8 mouse cellular contexts compared by ENCODE assay signal in the genomic region with DNA sequence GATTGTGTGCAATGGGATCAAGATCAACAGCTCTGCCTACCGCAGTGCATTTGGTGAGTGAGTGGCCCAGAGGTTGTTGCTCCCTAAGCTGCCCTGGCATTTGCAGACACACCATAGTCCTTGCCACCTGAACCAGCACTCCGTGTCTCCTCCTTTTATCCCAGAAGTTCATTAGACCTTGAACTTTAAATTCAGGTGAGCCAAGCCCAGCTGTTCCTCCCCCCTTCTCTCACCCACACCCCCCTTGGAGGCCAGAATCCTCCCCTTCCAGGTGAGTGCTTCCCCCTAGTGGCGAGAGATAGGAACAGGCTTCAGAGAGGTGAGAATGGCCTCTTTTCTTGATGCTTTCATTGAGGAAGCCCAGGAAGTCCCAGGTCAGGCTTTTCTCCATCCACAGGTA. TPM values are rescaled to one million over a fixed set of nuclear protein-coding genes. Genes with fewer than 3 reads are reported as not detected.
DNase-seq lines count a peak whose midpoint lies in the region; ATAC-seq and TF ChIP-seq lines count a peak whose summit lies in the region.

No protein-coding gene starts in this region.

- TF ChIP-seq CTCF in liver, adult 2 months (IDR thresholded peaks at IDR 0.05; ENCODE audit: low read depth, low read length), result peak; percentile 89

- TF ChIP-seq POLR2A in liver, adult 2 months (IDR thresholded peaks at IDR 0.05; ENCODE audit: extremely low read depth, insufficient read depth, low read length), result no peak

- H3K4me2 ChIP-seq in liver, embryonic 11.5 days, result no peak overlapping the region
- no peak overlapping the region for H3K4me2 ChIP-seq in limb, embryonic 11.5 days (ENCODE audit: low read depth, severe bottlenecking)

- no peaks in the 10 kb centered on the region for H3K9me3 ChIP-seq in liver, embryonic 11.5 days (ENCODE audit: control insufficient read depth, low read length)
- H3K9me3 ChIP-seq in limb, embryonic 11.5 days (ENCODE audit: control insufficient read depth, low read length), result no peaks in the 10 kb centered on the region

- no peaks in the 10 kb centered on the region for H3K4me1 ChIP-seq in liver, adult 2 months (ENCODE audit: control insufficient read depth, insufficient read depth, low read length)
- H3K4me1 ChIP-seq in liver, embryonic 11.5 days (replicated peaks; ENCODE audit: control insufficient read depth, insufficient read depth, low read length), result no peaks in the 10 kb centered on the region
- H3K4me1 ChIP-seq in limb, embryonic 11.5 days (ENCODE audit: control insufficient read depth, insufficient read depth, low read length), result no peaks in the 10 kb centered on the region

- H3K27me3 ChIP-seq in liver, adult 2 months (ENCODE audit: control insufficient read depth, insufficient read depth, low read length), result no peaks in the 10 kb centered on the region
- no peaks in the 10 kb centered on the region for H3K27me3 ChIP-seq in liver, embryonic 11.5 days (replicated peaks; ENCODE audit: control insufficient read depth, insufficient read depth, low read length)
- no peaks in the 10 kb centered on the region for H3K27me3 ChIP-seq in limb, embryonic 11.5 days (ENCODE audit: control insufficient read depth, insufficient read depth, low read length)

- H3K4me3 ChIP-seq in liver, adult 2 months (ENCODE audit: insufficient read depth, low read depth, low read length), result no peak overlapping the region
- H3K4me3 ChIP-seq in liver, embryonic 11.5 days (ENCODE audit: low read depth, low read length), result no peak overlapping the region
- H3K4me3 ChIP-seq in limb, embryonic 11.5 days (ENCODE audit: low read depth, low read length), result no peak overlapping the region

- H3K9ac ChIP-seq in liver, adult 2 months (ENCODE audit: low read depth, low read length), result no peak overlapping the region
- no peak overlapping the region for H3K9ac ChIP-seq in liver, embryonic 11.5 days (ENCODE audit: low read depth, low read length)
- no peak overlapping the region for H3K9ac ChIP-seq in limb, embryonic 11.5 days (ENCODE audit: low read length)

- peak; percentile 51 for DNase-seq in CD4-positive, CD25-positive, alpha-beta regulatory T cell, adult 2 months (ENCODE audit: low read depth, low spot score)
- peak; percentile 93 for DNase-seq in liver, adult 2 months (ENCODE audit: extremely low read depth, low read depth, low spot score)
- DNase-seq in liver, embryonic 11.5 days (ENCODE audit: low spot score), result no peak
- DNase-seq in embryo, embryonic 11 days, result peak; percentile 60
- peak; percentile 42 for DNase-seq in limb, embryonic 11.5 days (ENCODE audit: low spot score)
- no peak for DNase-seq in layer of hippocampus, adult 18-20 months (ENCODE audit: low spot score in 2 of 2)
- no peak for DNase-seq in left cerebral cortex, adult 8-10 months (ENCODE audit: low spot score in 2 of 2)

- H3K27ac ChIP-seq in liver, adult 2 months (replicated peaks; ENCODE audit: insufficient read depth, low read depth, low read length), result no peak overlapping the region
- no peak overlapping the region for H3K27ac ChIP-seq in liver, embryonic 11.5 days (ENCODE audit: low read depth, low read length)
- no peak overlapping the region for H3K27ac ChIP-seq in limb, embryonic 11.5 days (replicated peaks; ENCODE audit: low read depth, low read length)

- WGBS in liver, adult 2 months, result 13% methylated on average over 3 of the region's 3 CpGs
- WGBS in liver, embryonic 11.5 days, result 43% methylated on average over 3 of the region's 3 CpGs
- WGBS in limb, embryonic 11.5 days, result 43% methylated on average over 3 of the region's 3 CpGs

- ATAC-seq in CD4-positive, CD25-positive, alpha-beta regulatory T cell, adult 4 months, result no peak
- ATAC-seq in liver, embryonic 11.5 days (replicated peaks; ENCODE audit: low FRiP score), result no peak
- no peak for ATAC-seq in limb, embryonic 11.5 days (ENCODE audit: insufficient number of reproducible peaks, low FRiP score, low TSS enrichment, low read depth)

- H3K36me3 ChIP-seq in liver, adult 2 months (ENCODE audit: control insufficient read depth, insufficient read depth, low read length), result peaks cover 7% of the 10 kb centered on the region; the same call in 1 of the 2 replicates
- 0 out of 2 replicates have a peak, but pooled peaks cover 2% of the 10 kb centered on the region for H3K36me3 ChIP-seq in liver, embryonic 11.5 days (ENCODE audit: control insufficient read depth, insufficient read depth, low read length)
- peaks cover 2% of the 10 kb centered on the region; the same call in 1 of the 2 replicates for H3K36me3 ChIP-seq in limb, embryonic 11.5 days (ENCODE audit: control insufficient read depth, insufficient read depth, low read length)

- no peaks in the 10 kb centered on the region for H3K79me2 ChIP-seq in liver, adult 2 months (ENCODE audit: control insufficient read depth, insufficient read depth, low read length)

RNA-seq across cellular contexts. Expression of gene Aifm2, which starts 19.3 kb away (rescaled TPM):
- 1 to 10 TPM; 1.9 to 5.0 TPM for polyA plus RNA-seq in CD4-positive, CD25-positive, alpha-beta regulatory T cell, adult 4 months (2017; shearing (Covaris generic))
- 19.8 and 22.4 TPM in 2 replicates for total RNA-seq in liver, adult 2 months (2014; rRNA removed)
- 19.3 and 23.2 TPM in 2 replicates for polyA plus RNA-seq in liver, adult 2 months (2012; rRNA removed)
- polyA plus RNA-seq in liver, embryonic 11.5 days (2014; fragmentation: Nextera tagmentation; extraction: Ambion mirVana), result 9.1 and 9.3 TPM in 2 replicates
- polyA plus RNA-seq in limb, embryonic 11.5 days (2014; fragmentation: Nextera tagmentation; extraction: Ambion mirVana), result 8.2 TPM in 2 replicates
- 1 to 10 TPM; 8.4 to 9.8 TPM for total RNA-seq in layer of hippocampus, adult 18-20 months (2021)
- total RNA-seq in left cerebral cortex, adult 8-10 months (2022), result 10 to 100 TPM in 2 of 4 experiments, 1 to 10 TPM in 2; 9.6 to 10.8 (median 10.2) TPM

RNA-seq across cellular contexts. Expression of gene Tysnd1, which starts 39.1 kb away (rescaled TPM):
- polyA plus RNA-seq in CD4-positive, CD25-positive, alpha-beta regulatory T cell, adult 4 months (2017; shearing (Covaris generic)), result 1 to 10 TPM; 1.9 to 4.0 TPM
- 26.8 and 31.3 TPM in 2 replicates for total RNA-seq in liver, adult 2 months (2014; rRNA removed)
- 111 and 123 TPM in 2 replicates for polyA plus RNA-seq in liver, adult 2 months (2012; rRNA removed)
- 39.0 and 47.4 TPM in 2 replicates for polyA plus RNA-seq in liver, embryonic 11.5 days (2014; fragmentation: Nextera tagmentation; extraction: Ambion mirVana)
- polyA plus RNA-seq in limb, embryonic 11.5 days (2014; fragmentation: Nextera tagmentation; extraction: Ambion mirVana), result 36.3 and 36.6 TPM in 2 replicates
- 10 to 100 TPM; 22.2 to 25.9 TPM for total RNA-seq in layer of hippocampus, adult 18-20 months (2021)
- total RNA-seq in left cerebral cortex, adult 8-10 months (2022), result 10 to 100 TPM; 18.4 to 23.4 (median 20.7) TPM

RNA-seq across cellular contexts. Expression of gene H2afy2, which starts 49.6 kb away (rescaled TPM):
- not detected for polyA plus RNA-seq in CD4-positive, CD25-positive, alpha-beta regulatory T cell, adult 4 months (2017; shearing (Covaris generic))
- 0.67 and 0.74 TPM in 2 replicates for total RNA-seq in liver, adult 2 months (2014; rRNA removed)
- polyA plus RNA-seq in liver, adult 2 months (2012; rRNA removed), result 0.21 and 0.40 TPM in 2 replicates
- polyA plus RNA-seq in liver, embryonic 11.5 days (2014; fragmentation: Nextera tagmentation; extraction: Ambion mirVana), result 43.8 and 44.0 TPM in 2 replicates
- polyA plus RNA-seq in limb, embryonic 11.5 days (2014; fragmentation: Nextera tagmentation; extraction: Ambion mirVana), result 249 and 263 TPM in 2 replicates
- total RNA-seq in layer of hippocampus, adult 18-20 months (2021), result 10 to 100 TPM; 12.8 to 14.6 TPM
- 10 to 100 TPM; 18.9 to 24.8 (median 19.9) TPM for total RNA-seq in left cerebral cortex, adult 8-10 months (2022)

RNA-seq across cellular contexts. Expression of gene Sar1a, which starts 54.3 kb away (rescaled TPM):
- polyA plus RNA-seq in CD4-positive, CD25-positive, alpha-beta regulatory T cell, adult 4 months (2017; shearing (Covaris generic)), result 10 to 100 TPM; 88.4 to 94.6 TPM
- total RNA-seq in liver, adult 2 months (2014; rRNA removed), result 73.0 and 76.2 TPM in 2 replicates
- polyA plus RNA-seq in liver, adult 2 months (2012; rRNA removed), result 44.9 and 53.2 TPM in 2 replicates
- polyA plus RNA-seq in liver, embryonic 11.5 days (2014; fragmentation: Nextera tagmentation; extraction: Ambion mirVana), result 166 and 177 TPM in 2 replicates
- polyA plus RNA-seq in limb, embryonic 11.5 days (2014; fragmentation: Nextera tagmentation; extraction: Ambion mirVana), result 245 and 250 TPM in 2 replicates
- total RNA-seq in layer of hippocampus, adult 18-20 months (2021), result 100 to 1,000 TPM; 119 to 122 TPM
- 100 to 1,000 TPM; 117 to 135 (median 124) TPM for total RNA-seq in left cerebral cortex, adult 8-10 months (2022)

Comparison
In these comparisons a context has a peak if more than half of its experiments do, and no peak if none do; other contexts are left out.
1. DNase-seq: peak in CD4-positive, CD25-positive, alpha-beta regulatory T cell, adult 2 months (single experiment), liver, adult 2 months (single experiment), embryo, embryonic 11 days (single experiment) and limb, embryonic 11.5 days (single experiment); none in liver, embryonic 11.5 days (single experiment), layer of hippocampus, adult 18-20 months (0 of 2) and left cerebral cortex, adult 8-10 months (0 of 2).
2. RNA of gene H2afy2, which starts 49.6 kb away (polyA plus RNA-seq): 249 to 263 TPM in limb, embryonic 11.5 days and 43.8 to 44.0 TPM in liver, embryonic 11.5 days; 0.21 to 0.40 TPM in liver, adult 2 months and not detected in CD4-positive, CD25-positive, alpha-beta regulatory T cell, adult 4 months; every median in the first group is over 10 times any median in the second.